Mouse (Mus musculus): Measurements from ENCODE around the gene Fam178b.

Gene Fam178b

DNA sequence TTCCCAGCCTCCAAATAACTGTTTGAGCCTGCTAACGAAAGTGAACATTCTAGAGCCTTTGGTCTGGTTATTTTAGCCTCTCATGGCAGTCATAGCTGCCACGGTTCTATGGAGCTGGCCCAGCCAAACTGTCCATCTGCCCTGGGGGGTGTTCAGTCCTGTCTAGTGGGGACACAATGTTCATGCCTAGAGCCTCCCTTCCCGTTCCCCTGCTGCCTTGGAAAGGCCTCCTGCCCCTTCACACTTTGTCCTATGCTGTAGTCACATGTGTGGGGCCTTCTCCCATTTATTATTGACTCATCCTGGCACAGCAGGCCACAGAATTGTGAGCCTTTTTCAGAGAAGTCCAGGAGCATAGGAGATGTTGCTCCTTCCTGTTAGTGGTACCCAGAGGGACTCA, 164.7 kb downstream of the Fam178b start:
- no peak for DNase-seq (ENCODE audit: low read depth)

DNA sequence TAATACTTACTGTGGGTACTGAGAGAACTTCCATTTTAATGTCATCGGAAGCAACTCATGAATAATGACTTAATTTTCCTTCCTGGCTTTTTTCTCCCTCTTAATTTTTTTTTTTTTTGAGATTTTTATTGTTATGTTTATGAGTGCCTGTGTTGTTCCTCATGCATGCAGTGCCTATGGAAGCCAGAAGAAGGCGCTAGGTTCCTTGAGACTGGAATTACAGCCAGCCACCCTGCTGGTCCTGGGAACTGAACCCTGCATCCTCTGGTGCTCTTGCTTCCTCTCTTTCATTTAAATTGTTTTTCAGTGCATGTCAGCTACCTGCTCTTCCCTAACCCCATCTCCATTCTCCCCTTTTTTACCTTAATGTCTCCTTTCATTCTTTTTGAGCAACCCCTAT, 169.3 kb downstream of the Fam178b start:
- DNase-seq (ENCODE audit: low read depth) = peak; percentile 58

DNA sequence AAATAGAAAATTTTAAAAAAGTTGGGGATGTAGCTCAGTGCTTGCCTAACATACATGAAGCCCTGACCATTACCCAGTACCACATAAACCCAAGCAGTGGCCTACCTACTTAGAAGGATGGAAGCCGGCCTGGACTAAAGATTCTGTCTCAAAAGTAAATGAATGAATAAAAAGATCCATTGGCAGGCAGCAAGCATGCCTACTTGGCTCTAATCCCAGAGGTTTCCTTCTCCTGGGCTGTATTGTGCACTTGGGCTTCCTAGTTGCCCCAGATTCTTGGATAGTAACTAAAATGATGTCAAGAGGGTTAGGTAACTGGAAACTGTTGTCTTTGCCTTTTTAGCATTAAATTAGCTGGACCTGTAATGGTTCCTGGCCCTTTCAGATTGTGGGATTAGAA, 169.7 kb downstream of the Fam178b start:
- DNase-seq (ENCODE audit: low read depth) = peak; percentile 57

- no peak for DNase-seq (ENCODE audit: low read depth)
Measured at GRCm38 (mm10) chr1:36512966-36513280, 170.1 kb downstream of the Fam178b start.

Measured in NIH3T3 (cell line).